Mouse (Mus musculus) bone marrow macrophage, adult 2 months (primary cell): ENCODE measurements around the gene Cuedc1.

Experiments
- CTCF ChIP-seq: IDR thresholded peaks from 2 replicates; pipeline ENCODE4 v1.5.1; 2012; ENCODE audit warnings: low read depth, mild to moderate bottlenecking, low read length, moderate library complexity
- POLR2A ChIP-seq: IDR thresholded peaks from 2 replicates; pipeline ENCODE4 v1.6.1; 2012; ENCODE audit warnings: mild to moderate bottlenecking, low read depth, low read length, borderline replicate concordance

DNA sequence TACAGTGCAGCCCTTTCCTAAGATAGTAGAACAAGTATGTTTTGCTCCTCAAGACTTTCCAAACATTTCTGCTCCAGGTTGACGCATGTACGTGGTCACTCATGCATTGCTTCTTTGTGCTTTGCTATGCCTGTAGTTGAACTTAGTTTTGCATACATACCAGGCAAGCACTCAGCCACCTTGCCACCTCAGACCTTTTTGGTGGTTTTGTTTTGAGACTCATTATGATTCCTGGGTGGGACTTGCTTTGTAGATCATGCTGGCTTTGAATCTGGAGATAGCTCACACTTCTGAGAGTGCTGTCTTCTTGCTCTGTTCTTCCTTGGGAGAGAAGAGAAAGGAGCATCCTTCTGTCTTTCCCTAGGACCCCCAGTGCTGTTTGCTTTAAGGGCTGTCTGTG, 109.8 kb downstream of the Cuedc1 start:
- no peak for TF ChIP-seq POLR2A
- no peak for TF ChIP-seq CTCF
